Mouse (Mus musculus) limb, embryonic 13.5 days (tissue): ENCODE data around the gene Ltbp1. TPM values are rescaled to one million over a fixed set of nuclear protein-coding genes. Genes with fewer than 3 reads are reported as not detected.

Source experiments
- ATAC-seq: fragments of 200-750 bp; cut with Nextera tagmentation; 2 replicates; pipeline ENCODE4 v1.8.0; 2017; ENCODE audit warnings: low read depth, moderate number of reproducible peaks, moderate TSS enrichment; ENCODE audit not compliant: low FRiP score
- H3K27ac ChIP-seq: fragments of 300-500 bp; sonication (generic); 2 replicates; pipeline ENCODE4 v1.5.1; 2015; ENCODE audit warnings: inconsistent platforms, mild to moderate bottlenecking, moderate library complexity
- H3K27me3 ChIP-seq: fragments of 300-500 bp; sonication (generic); 2 replicates; pipeline ENCODE4 v1.6.1; 2015; ENCODE audit warnings: mild to moderate bottlenecking, inconsistent platforms
- H3K36me3 ChIP-seq: fragments of 300-500 bp; sonication (generic); 2 replicates; pipeline ENCODE4 v1.6.1; 2015; ENCODE audit warnings: inconsistent platforms, mild to moderate bottlenecking, moderate library complexity
- H3K4me1 ChIP-seq: fragments of 300-500 bp; sonication (generic); 2 replicates; pipeline ENCODE4 v1.6.1; 2015; ENCODE audit warnings: inconsistent platforms
- H3K4me2 ChIP-seq: fragments of 300-500 bp; sonication (generic); replicated peaks from 2 replicates; pipeline ENCODE4 v1.6.1; 2015; ENCODE audit warnings: inconsistent platforms, mild to moderate bottlenecking, moderate library complexity
- H3K4me3 ChIP-seq: fragments of 300-500 bp; sonication (generic); 2 replicates; pipeline ENCODE4 v1.5.1; 2015; ENCODE audit warnings: moderate library complexity, mild to moderate bottlenecking, inconsistent platforms
- H3K9ac ChIP-seq: fragments of 300-500 bp; sonication (generic); 2 replicates; pipeline ENCODE4 v1.6.1; 2015; ENCODE audit warnings: mild to moderate bottlenecking, inconsistent platforms
- H3K9me3 ChIP-seq: fragments of 300-500 bp; sonication (generic); 2 replicates; pipeline ENCODE4 v1.6.1; 2016; ENCODE audit warnings: inconsistent platforms
- WGBS: fragments of 180-500 bp; shearing (Covaris S2); methylation state at CpG from one replicate; pipeline ENCODE4 v1.1.7; 2015; 5-methylcytosine and 5-hydroxymethylcytosine counted together
- polyA plus RNA-seq: library from polyadenylated mRNA; unstranded; fragments of >200 nt; fragmentation: Nextera tagmentation; extraction: Ambion mirVana; gene quantifications from 2 replicates; pipeline ENCODE4 v1.2.1, GENCODE M21; 2015

Ltbp1 gene
- polyA plus RNA-seq, 1 experiment from 2014 or later, result 61.3 TPM

- Histone ChIP-seq H3K4me1 (peaks cover 8% of the 10 kb centered on the region; the same call in 1 of the 2 replicates), H3K4me3 (no peak overlapping the region), H3K9ac (no peak overlapping the region), H3K27me3 (no peaks in the 10 kb centered on the region), H3K27ac (no peak overlapping the region), H3K4me2 (no peak overlapping the region), H3K36me3 (peaks cover 57% of the 10 kb centered on the region), H3K9me3 (no peaks in the 10 kb centered on the region)
- no peak for ATAC-seq
- whole genome bisulfite sequencing, result 52% methylated on average over 5 of the region's 5 CpGs
These were observed 363.2 kb downstream of the Ltbp1 start for GRCm38 (mm10) chr17:75368580-75368979.

- peaks cover 8% of the 10 kb centered on the region; the same call in 1 of the 2 replicates for H3K4me1 ChIP-seq
- H3K9me3 ChIP-seq, result no peaks in the 10 kb centered on the region
- peaks cover 49% of the 10 kb centered on the region for H3K36me3 ChIP-seq
- 66% methylated on average over 7 of the region's 7 CpGs for WGBS
- H3K4me2 ChIP-seq, result no peak overlapping the region
- H3K27ac ChIP-seq, result no peak overlapping the region
- no peaks in the 10 kb centered on the region for H3K27me3 ChIP-seq
- no peak for ATAC-seq
- H3K4me3 ChIP-seq, result no peak overlapping the region
- H3K9ac ChIP-seq, result no peak overlapping the region
These were observed 364.0 kb downstream of the Ltbp1 start for GRCm38 (mm10) chr17:75369351-75369750.

- Histone ChIP-seq H3K4me3 (no peak overlapping the region), H3K4me2 (no peak overlapping the region), H3K4me1 (peaks cover 8% of the 10 kb centered on the region; the same call in 1 of the 2 replicates), H3K36me3 (peaks cover 42% of the 10 kb centered on the region), H3K9me3 (no peaks in the 10 kb centered on the region), H3K27me3 (no peaks in the 10 kb centered on the region), H3K27ac (no peak overlapping the region), H3K9ac (no peak overlapping the region)
- WGBS, result 94% methylated on average over 4 of the region's 4 CpGs
- ATAC-seq, result no peak
These were observed 364.8 kb downstream of the Ltbp1 start for GRCm38 (mm10) chr17:75370120-75370519.

GRCm38 (mm10) chr17:75371650-75372049, 366.3 kb downstream of the Ltbp1 start:
- Histone ChIP-seq H3K4me3 (no peak overlapping the region), H3K27me3 (no peaks in the 10 kb centered on the region), H3K36me3 (peaks cover 29% of the 10 kb centered on the region), H3K4me1 (peaks cover 8% of the 10 kb centered on the region; the same call in 1 of the 2 replicates), H3K9ac (no peak overlapping the region), H3K27ac (no peak overlapping the region), H3K4me2 (no peak overlapping the region), H3K9me3 (no peaks in the 10 kb centered on the region)
- no peak for ATAC-seq
- WGBS, result 84% methylated on average over 11 of the region's 11 CpGs

GRCm38 (mm10) chr17:75372371-75372770, 367.0 kb downstream of the Ltbp1 start:
- WGBS, result 63% methylated on average over 3 of the region's 3 CpGs
- Histone ChIP-seq H3K9ac (no peak overlapping the region), H3K27me3 (no peaks in the 10 kb centered on the region), H3K4me1 (peaks cover 8% of the 10 kb centered on the region; the same call in 1 of the 2 replicates), H3K9me3 (no peaks in the 10 kb centered on the region), H3K36me3 (peaks cover 28% of the 10 kb centered on the region), H3K27ac (no peak overlapping the region), H3K4me3 (no peak overlapping the region), H3K4me2 (no peak overlapping the region)
- ATAC-seq, result no peak

GRCm38 (mm10) chr17:75374287-75375024, 369.1 kb downstream of the Ltbp1 start:
- 86% methylated on average over 5 of the region's 5 CpGs for WGBS
- ATAC-seq, result no peak
- Histone ChIP-seq H3K27me3 (no peaks in the 10 kb centered on the region), H3K4me1 (peaks cover 3% of the 10 kb centered on the region; the same call in 1 of the 2 replicates), H3K9me3 (no peaks in the 10 kb centered on the region), H3K4me3 (no peak overlapping the region), H3K4me2 (no peak overlapping the region), H3K27ac (no peak overlapping the region), H3K9ac (no peak overlapping the region), H3K36me3 (peaks cover 16% of the 10 kb centered on the region)

GRCm38 (mm10) chr17:75378256-75378871, 373.0 kb downstream of the Ltbp1 start:
- H3K4me1 ChIP-seq, result peaks cover 9% of the 10 kb centered on the region; the same call in 1 of the 2 replicates
- H3K4me2 ChIP-seq, result no peak overlapping the region
- ATAC-seq, result peak; percentile 77
- 27% methylated on average over 9 of the region's 9 CpGs for WGBS
- H3K9me3 ChIP-seq, result no peaks in the 10 kb centered on the region
- no peak overlapping the region for H3K9ac ChIP-seq
- no peak overlapping the region for H3K27ac ChIP-seq
- H3K36me3 ChIP-seq, result peaks cover 23% of the 10 kb centered on the region
- no peaks in the 10 kb centered on the region for H3K27me3 ChIP-seq
- no peak overlapping the region for H3K4me3 ChIP-seq

GRCm38 (mm10) chr17:75380167-75380566, 374.8 kb downstream of the Ltbp1 start:
- H3K36me3 ChIP-seq, result peaks cover 28% of the 10 kb centered on the region
- no peaks in the 10 kb centered on the region for H3K9me3 ChIP-seq
- no peak overlapping the region for H3K27ac ChIP-seq
- no peak overlapping the region for H3K4me2 ChIP-seq
- 11% methylated on average over 2 of the region's 2 CpGs for WGBS
- H3K27me3 ChIP-seq, result no peaks in the 10 kb centered on the region
- no peak overlapping the region for H3K9ac ChIP-seq
- no peak for ATAC-seq
- peaks cover 9% of the 10 kb centered on the region; the same call in 1 of the 2 replicates for H3K4me1 ChIP-seq
- no peak overlapping the region for H3K4me3 ChIP-seq

GRCm38 (mm10) chr17:75388402-75388801, 383.0 kb downstream of the Ltbp1 start:
- H3K4me1 ChIP-seq, result no peaks in the 10 kb centered on the region
- H3K36me3 ChIP-seq, result peaks cover 59% of the 10 kb centered on the region
- H3K27ac ChIP-seq, result no peak overlapping the region
- no peak overlapping the region for H3K4me3 ChIP-seq
- no peak overlapping the region for H3K9ac ChIP-seq
- no peak overlapping the region for H3K4me2 ChIP-seq
- H3K27me3 ChIP-seq, result no peaks in the 10 kb centered on the region
- WGBS, result 93% methylated on average over 4 of the region's 4 CpGs
- H3K9me3 ChIP-seq, result no peaks in the 10 kb centered on the region
- no peak for ATAC-seq

- no peak overlapping the region for H3K4me3 ChIP-seq
- WGBS, result 93% methylated on average over 10 of the region's 10 CpGs
- no peak overlapping the region for H3K27ac ChIP-seq
- no peak overlapping the region for H3K9ac ChIP-seq
- H3K4me1 ChIP-seq, result no peaks in the 10 kb centered on the region
- no peak overlapping the region for H3K4me2 ChIP-seq
- H3K36me3 ChIP-seq, result peaks cover 59% of the 10 kb centered on the region
- H3K27me3 ChIP-seq, result no peaks in the 10 kb centered on the region
- H3K9me3 ChIP-seq, result no peaks in the 10 kb centered on the region
- ATAC-seq, result no peak
These were observed 384.8 kb downstream of the Ltbp1 start for GRCm38 (mm10) chr17:75390142-75390541.

GRCm38 (mm10) chr17:75391429-75392192, 386.2 kb downstream of the Ltbp1 start:
- Histone ChIP-seq H3K4me2 (no peak overlapping the region), H3K27me3 (no peaks in the 10 kb centered on the region), H3K4me1 (no peaks in the 10 kb centered on the region), H3K9ac (no peak overlapping the region), H3K36me3 (peaks cover 48% of the 10 kb centered on the region), H3K27ac (no peak overlapping the region), H3K9me3 (no peaks in the 10 kb centered on the region), H3K4me3 (no peak overlapping the region)
- WGBS, result 86% methylated on average over 6 of the region's 6 CpGs
- no peak for ATAC-seq

GRCm38 (mm10) chr17:75406405-75406804, 401.0 kb downstream of the Ltbp1 start:
- Histone ChIP-seq H3K36me3 (no peaks in the 10 kb centered on the region), H3K9me3 (no peaks in the 10 kb centered on the region), H3K4me1 (no peaks in the 10 kb centered on the region), H3K9ac (no peak overlapping the region), H3K27me3 (no peaks in the 10 kb centered on the region), H3K4me2 (no peak overlapping the region), H3K27ac (no peak overlapping the region), H3K4me3 (no peak overlapping the region)
- no peak for ATAC-seq
- 77% methylated on average over 4 of the region's 4 CpGs for WGBS
